Mouse (Mus musculus) adrenal gland, postnatal 4 days (tissue): Measurements from ENCODE around the gene Fam69a. TPM values are rescaled to one million over a fixed set of nuclear protein-coding genes. Genes with fewer than 3 reads are reported as not detected.

Source experiments
- DNase-seq, 2 experiments: peaks; one replicate each; pipeline ENCODE4 v3.0.0; 2021 to 2022; ENCODE audit warnings: low spot score in 2 of 2, mixed read lengths in 2 of 2
- total RNA-seq, 2 experiments: library from RNA; stranded (reverse); gene quantifications; 2 replicates each; pipeline ENCODE4 v1.2.3; 2021

Gene Fam69a
- total RNA-seq, 2 experiments from 2014 or later: 9.8 to 10.1 TPM

GRCm38 (mm10) chr5:107866127-107867126 is 120.5 kb downstream of the Fam69a start:
- no peak for DNase-seq

DNA sequence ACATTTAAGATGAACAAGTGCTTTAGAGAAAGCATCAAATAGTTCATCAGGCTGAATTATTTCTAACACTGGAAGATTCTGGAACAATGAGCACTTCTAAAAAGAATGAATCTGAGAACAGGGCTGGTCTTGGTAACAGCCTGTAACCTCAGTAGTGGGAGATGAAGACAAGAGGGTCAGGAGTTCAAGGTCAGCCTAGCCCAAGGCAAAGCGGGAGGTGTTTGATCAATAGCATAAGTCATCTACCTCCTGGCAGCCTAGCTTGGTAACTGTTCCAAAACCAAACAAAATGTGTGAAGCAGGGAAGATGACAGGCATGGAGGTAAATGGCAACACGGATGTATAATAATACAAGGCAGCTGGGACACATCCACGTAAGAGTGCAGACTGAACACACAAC is 122.9 kb downstream of the Fam69a start:
- DNase-seq: no peak

DNA sequence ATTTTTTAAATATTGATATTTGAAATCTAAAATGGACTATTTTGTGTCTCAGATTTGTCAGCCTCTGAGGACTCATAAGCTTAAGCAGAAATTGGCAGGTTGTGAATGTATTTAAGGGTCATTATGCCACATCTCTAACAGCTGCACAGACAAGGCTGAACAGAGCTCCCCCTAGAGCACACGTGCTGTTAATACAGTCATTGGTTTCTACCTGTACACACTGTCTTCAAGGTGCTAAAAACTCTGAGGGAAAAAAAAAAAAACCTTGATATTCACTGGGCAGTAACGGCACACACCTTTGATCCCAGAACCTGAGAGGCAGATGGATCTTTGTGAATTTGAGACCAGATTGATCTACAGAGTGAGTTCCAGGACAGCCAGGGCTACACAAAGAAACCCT is 127.9 kb downstream of the Fam69a start:
- no peak for DNase-seq

Other genes starting within 250 kb of the Fam69a start
- gene Ube2d2b, start 157.0 kb downstream of the Fam69a start, total RNA-seq: not detected
- gene Evi5, start 112.0 kb downstream of the Fam69a start, total RNA-seq: 10 to 100 TPM; 69.9 to 75.1 TPM
- gene Rpl5, start 86.6 kb downstream of the Fam69a start, total RNA-seq: 100 to 1,000 TPM; 110 to 113 TPM
- gene Mtf2, start 78.6 kb upstream of the Fam69a start, total RNA-seq: 10 to 100 TPM; 45.8 to 47.8 TPM
- gene Tmed5, start 145.5 kb upstream of the Fam69a start, total RNA-seq: 10 to 100 TPM; 40.1 to 41.0 TPM
- 1 to 10 TPM; 2.7 to 3.4 TPM for gene Ccdc18, start 145.8 kb upstream of the Fam69a start, total RNA-seq